Mouse (Mus musculus): ENCODE measurements at regions not wholly inside any gene's neighbourhood (a gene's known extent, or its start where the extent isn't known, plus 50 kb on each side); places are given as distances from the start of the nearest gene placed in this dataset.

GRCm38 (mm10) chr3:57910020-57910419 lies 62.1 kb upstream of the Pfn2 start:
- DNase-seq (ENCODE audit: low read depth in 1 of 2, low spot score in 2 of 2), result no peak

GRCm38 (mm10) chr3:57911831-57912596 lies 64.1 kb upstream of the Pfn2 start:
- DNase-seq (ENCODE audit: low read depth in 1 of 2, low spot score in 2 of 2), result no peak

GRCm38 (mm10) chr3:57912650-57913343 lies 64.9 kb upstream of the Pfn2 start:
- no peak for DNase-seq (ENCODE audit: low read depth in 1 of 2, low spot score in 2 of 2)

GRCm38 (mm10) chr3:57914687-57915086 lies 66.8 kb upstream of the Pfn2 start:
- no peak for DNase-seq (ENCODE audit: low read depth in 1 of 2, low spot score in 2 of 2)

GRCm38 (mm10) chr3:57918913-57919312 lies 71.0 kb upstream of the Pfn2 start:
- DNase-seq (ENCODE audit: low read depth in 1 of 2, low spot score in 2 of 2), result no peak

GRCm38 (mm10) chr3:57919390-57920089 lies 71.7 kb upstream of the Pfn2 start:
- no peak for DNase-seq (ENCODE audit: low read depth in 1 of 2, low spot score in 2 of 2)

GRCm38 (mm10) chr3:57920090-57920432 lies 72.2 kb upstream of the Pfn2 start:
- DNase-seq (ENCODE audit: low read depth in 1 of 2, low spot score in 2 of 2), result no peak

- DNase-seq (ENCODE audit: low read depth in 1 of 2, low spot score in 2 of 2), result no peak
Measured at GRCm38 (mm10) chr3:57921071-57921882, 73.4 kb upstream of the Pfn2 start.

GRCm38 (mm10) chr3:57923061-57923460 lies 75.2 kb upstream of the Pfn2 start:
- no peak for DNase-seq (ENCODE audit: low read depth in 1 of 2, low spot score in 2 of 2)

- DNase-seq (ENCODE audit: low read depth in 1 of 2, low spot score in 2 of 2), result no peak
Measured at GRCm38 (mm10) chr3:57932657-57933539, 85.0 kb upstream of the Pfn2 start.

- no peak for DNase-seq (ENCODE audit: low read depth in 1 of 2, low spot score in 2 of 2)
Measured at GRCm38 (mm10) chr3:57935042-57935610, 87.2 kb upstream of the Pfn2 start.

GRCm38 (mm10) chr3:57940504-57941381 lies 92.9 kb upstream of the Pfn2 start:
- DNase-seq (ENCODE audit: low read depth in 1 of 2, low spot score in 2 of 2), result no peak

GRCm38 (mm10) chr3:57944698-57945097 lies 96.8 kb upstream of the Pfn2 start:
- DNase-seq (ENCODE audit: low read depth in 1 of 2, low spot score in 2 of 2), result no peak

GRCm38 (mm10) chr3:57945765-57946164 lies 97.9 kb upstream of the Pfn2 start:
- no peak for DNase-seq (ENCODE audit: low read depth in 1 of 2, low spot score in 2 of 2)

GRCm38 (mm10) chr3:57947331-57947730 lies 99.5 kb upstream of the Pfn2 start:
- no peak for DNase-seq (ENCODE audit: low read depth in 1 of 2, low spot score in 2 of 2)

- DNase-seq (ENCODE audit: low read depth in 1 of 2, low spot score in 2 of 2), result no peak
Measured at GRCm38 (mm10) chr3:57948720-57949119, 100.8 kb upstream of the Pfn2 start.

GRCm38 (mm10) chr3:57950431-57951331 lies 102.8 kb upstream of the Pfn2 start:
- DNase-seq (ENCODE audit: low read depth in 1 of 2, low spot score in 2 of 2), result no peak

GRCm38 (mm10) chr3:57951438-57951837 lies 103.6 kb upstream of the Pfn2 start:
- DNase-seq (ENCODE audit: low read depth in 1 of 2, low spot score in 2 of 2), result no peak
